Mouse (Mus musculus): ENCODE data around the gene Fndc3b.

Gene Fndc3b

GRCm38 (mm10) chr3:27616421-27617236 is 94.5 kb downstream of the Fndc3b start:
- peak; percentile 89 for DNase-seq

- no peak for DNase-seq
Measured at GRCm38 (mm10) chr3:27615479-27615878, 95.6 kb downstream of the Fndc3b start.

GRCm38 (mm10) chr3:27613828-27614227 is 97.3 kb downstream of the Fndc3b start:
- no peak for DNase-seq

- DNase-seq: no peak
Measured at GRCm38 (mm10) chr3:27613011-27613410, 98.1 kb downstream of the Fndc3b start.

- no peak for DNase-seq
Measured at GRCm38 (mm10) chr3:27611986-27612385, 99.1 kb downstream of the Fndc3b start.

- peak; percentile 36 to 54 for DNase-seq
Measured at GRCm38 (mm10) chr3:27610547-27610946, 100.6 kb downstream of the Fndc3b start.

GRCm38 (mm10) chr3:27610089-27610488 is 101.0 kb downstream of the Fndc3b start:
- DNase-seq: no peak

GRCm38 (mm10) chr3:27607796-27608151 is 103.3 kb downstream of the Fndc3b start:
- DNase-seq: no peak

GRCm38 (mm10) chr3:27607081-27607795 is 103.9 kb downstream of the Fndc3b start:
- peak; percentile 75 to 78 for DNase-seq

- DNase-seq: no peak
Measured at GRCm38 (mm10) chr3:27606626-27607025, 104.5 kb downstream of the Fndc3b start.

- no peak for DNase-seq
Measured at GRCm38 (mm10) chr3:27605613-27606012, 105.5 kb downstream of the Fndc3b start.

- no peak for DNase-seq
Measured at GRCm38 (mm10) chr3:27605081-27605480, 106.0 kb downstream of the Fndc3b start.

GRCm38 (mm10) chr3:27604629-27605028 is 106.5 kb downstream of the Fndc3b start:
- no peak for DNase-seq

GRCm38 (mm10) chr3:27603905-27604620 is 107.0 kb downstream of the Fndc3b start:
- DNase-seq: peak; percentile 85 to 86

GRCm38 (mm10) chr3:27600645-27601044 is 110.5 kb downstream of the Fndc3b start:
- no peak for DNase-seq

- DNase-seq: no peak
Measured at GRCm38 (mm10) chr3:27600197-27600596, 110.9 kb downstream of the Fndc3b start.

- no peak for DNase-seq
Measured at GRCm38 (mm10) chr3:27598437-27599382, 112.4 kb downstream of the Fndc3b start.

GRCm38 (mm10) chr3:27593485-27594138 is 117.5 kb downstream of the Fndc3b start:
- DNase-seq: no peak

- DNase-seq: peak; percentile 56 to 77
Measured at GRCm38 (mm10) chr3:27592728-27593484, 118.2 kb downstream of the Fndc3b start.

GRCm38 (mm10) chr3:27590823-27591222 is 120.3 kb downstream of the Fndc3b start:
- DNase-seq: no peak

- DNase-seq: no peak
Measured at GRCm38 (mm10) chr3:27589305-27589704, 121.8 kb downstream of the Fndc3b start.

Measured in kidney, postnatal 36 days (tissue).